Mouse (Mus musculus) intestine, embryonic 14.5 days (tissue): Measurements from ENCODE around the gene Bclaf1. TPM values are rescaled to one million over a fixed set of nuclear protein-coding genes. Genes with fewer than 3 reads are reported as not detected.

ENCODE experiments used
- ATAC-seq: fragments of 200-750 bp; cut with Nextera tagmentation; replicated peaks from 2 replicates; pipeline ENCODE4 v1.8.0; 2017; ENCODE audit warnings: low read depth, moderate number of reproducible peaks, moderate TSS enrichment, moderate library complexity; ENCODE audit not compliant: low FRiP score, low TSS enrichment
- DNase-seq: peaks from one replicate; pipeline ENCODE4 v3.0.0-alpha.2; 2018; ENCODE audit warnings: low spot score
- H3K27ac ChIP-seq: fragments of 300-500 bp; sonication (generic); 2 replicates; pipeline ENCODE4 v1.5.1; 2014; ENCODE audit warnings: low read depth, mild to moderate bottlenecking, control low read depth
- H3K27me3 ChIP-seq: fragments of 300-500 bp; sonication (generic); replicated peaks from 2 replicates; pipeline ENCODE4 v1.6.1; 2014; ENCODE audit warnings: low read length, control low read depth; ENCODE audit not compliant: control insufficient read depth, insufficient read depth
- H3K36me3 ChIP-seq: fragments of 300-500 bp; sonication (generic); 2 replicates; pipeline ENCODE4 v1.6.1; 2014; ENCODE audit warnings: low read length, control low read depth; ENCODE audit not compliant: control insufficient read depth, insufficient read depth
- H3K4me1 ChIP-seq: fragments of 300-500 bp; sonication (generic); replicated peaks from 2 replicates; pipeline ENCODE4 v1.6.1; 2014; ENCODE audit warnings: low read length, control low read depth, mixed read lengths; ENCODE audit not compliant: control insufficient read depth, insufficient read depth
- H3K4me2 ChIP-seq: fragments of 300-500 bp; sonication (generic); 2 replicates; pipeline ENCODE4 v1.6.1; 2014; ENCODE audit warnings: low read length
- H3K4me3 ChIP-seq: fragments of 300-500 bp; sonication (generic); 2 replicates; pipeline ENCODE4 v1.5.1; 2014; ENCODE audit warnings: low read depth, low read length, control low read depth, mixed read lengths
- H3K9ac ChIP-seq: fragments of 300-500 bp; sonication (generic); 2 replicates; pipeline ENCODE4 v1.6.1; 2014; ENCODE audit warnings: mild to moderate bottlenecking, low read length
- H3K9me3 ChIP-seq: fragments of 300-500 bp; sonication (generic); 2 replicates; pipeline ENCODE4 v1.6.1; 2016; ENCODE audit warnings: low read length, control low read depth; ENCODE audit not compliant: control insufficient read depth
- WGBS: fragments of 180-500 bp; shearing (Covaris S2); extraction: QIAGEN DNeasy Blood & Tissue Kit; methylation state at CpG from one replicate; pipeline ENCODE4 v1.1.7; 2014; 5-methylcytosine and 5-hydroxymethylcytosine counted together
- polyA plus RNA-seq: library from polyadenylated mRNA; unstranded; fragments of >200 nt; fragmentation: Nextera tagmentation; extraction: Ambion mirVana; gene quantifications from 2 replicates; pipeline ENCODE4 v1.2.1, GENCODE M21; 2014

Gene Bclaf1
- polyA plus RNA-seq, 1 experiment from 2014 or later: 129 TPM

DNA sequence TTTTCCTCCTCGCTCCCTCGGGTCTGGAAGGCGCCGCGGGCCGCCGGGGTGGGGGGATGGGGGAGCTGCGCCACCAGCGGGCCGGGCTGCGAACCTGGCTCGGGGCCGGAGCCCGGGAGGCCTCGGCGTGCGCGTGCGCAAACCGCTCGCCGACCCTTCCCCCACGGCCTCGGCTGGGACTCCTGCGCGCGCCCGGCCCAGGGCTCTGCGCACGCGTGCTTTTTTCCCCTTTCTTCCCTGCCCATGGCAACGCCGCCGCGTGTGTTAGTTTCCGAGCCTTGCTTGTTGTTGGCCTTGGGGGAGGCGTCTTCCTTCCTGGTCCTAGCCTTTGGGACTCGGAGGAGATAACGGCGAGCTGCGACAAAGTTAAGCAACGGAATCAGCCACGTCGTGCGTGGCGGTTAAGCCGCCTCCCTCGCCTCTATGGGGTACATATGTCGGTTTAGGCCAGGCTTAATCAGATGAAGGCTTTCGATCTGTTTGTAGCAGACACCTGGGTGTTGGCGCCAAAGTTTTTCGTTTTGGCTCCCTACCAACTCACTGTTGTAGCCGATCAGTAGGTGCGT, 550 bp downstream of the Bclaf1 start:
- peak; percentile 81 for ATAC-seq
- Histone ChIP-seq H3K36me3 (peaks cover 7% of the 10 kb centered on the region; the same call in 1 of the 2 replicates), H3K4me1 (peaks cover 14% of the 10 kb centered on the region), H3K27me3 (no peaks in the 10 kb centered on the region), H3K4me2 (peak overlapping the region; percentile 59), H3K27ac (peak overlapping the region; percentile 95), H3K9me3 (no peaks in the 10 kb centered on the region), H3K4me3 (peak overlapping the region; percentile 96), H3K9ac (peak overlapping the region; percentile 94)
- peak; percentile 92 for DNase-seq
- under 1% methylated on average over 49 of the region's 54 CpGs for WGBS

GRCm38 (mm10) chr10:20313447-20313846, 1.2 kb downstream of the Bclaf1 start:
- Histone ChIP-seq H3K36me3 (peaks cover 12% of the 10 kb centered on the region; the same call in 1 of the 2 replicates), H3K4me1 (peaks cover 14% of the 10 kb centered on the region), H3K27ac (peak overlapping the region; percentile 95; the same call in 1 of the 2 replicates), H3K9ac (peak overlapping the region; percentile 94), H3K27me3 (no peaks in the 10 kb centered on the region), H3K4me3 (peak overlapping the region; percentile 96), H3K4me2 (peak overlapping the region; percentile 59), H3K9me3 (no peaks in the 10 kb centered on the region)
- no peak for ATAC-seq
- no peak for DNase-seq
- 47% methylated on average over 13 of the region's 13 CpGs for WGBS

GRCm38 (mm10) chr10:20313941-20314340, 1.7 kb downstream of the Bclaf1 start:
- Histone ChIP-seq H3K27ac (no peak overlapping the region), H3K9me3 (no peaks in the 10 kb centered on the region), H3K9ac (no peak overlapping the region), H3K4me3 (no peak overlapping the region), H3K27me3 (no peaks in the 10 kb centered on the region), H3K4me1 (peaks cover 14% of the 10 kb centered on the region), H3K36me3 (peaks cover 17% of the 10 kb centered on the region), H3K4me2 (peak overlapping the region; percentile 59)
- WGBS: 86% methylated on average over 4 of the region's 4 CpGs
- ATAC-seq (no peak), DNase-seq (no peak)

DNA sequence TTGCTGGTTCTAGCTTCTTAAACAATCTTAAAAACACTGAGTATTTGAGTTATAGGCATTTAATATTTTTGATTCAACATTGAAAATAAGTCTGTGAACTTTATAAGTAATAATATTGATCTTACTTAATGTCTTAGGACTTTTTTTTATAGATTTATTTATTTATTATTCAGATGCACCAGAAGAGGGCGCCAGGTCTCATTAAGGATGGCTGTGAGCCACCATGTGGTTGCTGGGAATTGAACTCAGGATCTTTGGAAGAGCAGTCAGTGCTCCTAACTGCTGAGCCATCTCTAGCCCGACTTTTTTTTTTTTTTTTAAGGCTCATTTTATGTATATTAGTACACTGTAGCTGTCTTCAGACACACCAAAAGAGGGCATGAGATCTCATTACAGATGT, 2.5 kb downstream of the Bclaf1 start:
- no peak overlapping the region for H3K9ac ChIP-seq
- no peak for DNase-seq
- no peak for ATAC-seq
- peaks cover 14% of the 10 kb centered on the region for H3K4me1 ChIP-seq
- H3K27ac ChIP-seq: no peak overlapping the region
- no peak overlapping the region for H3K4me2 ChIP-seq
- H3K9me3 ChIP-seq: no peaks in the 10 kb centered on the region
- no peaks in the 10 kb centered on the region for H3K27me3 ChIP-seq
- no peak overlapping the region for H3K4me3 ChIP-seq
- WGBS: 61% methylated on average over 2 of the region's 2 CpGs
- peaks cover 24% of the 10 kb centered on the region for H3K36me3 ChIP-seq

- no peak for ATAC-seq
- DNase-seq: no peak
- no peaks in the 10 kb centered on the region for H3K9me3 ChIP-seq
- no peaks in the 10 kb centered on the region for H3K27me3 ChIP-seq
- no peak overlapping the region for H3K9ac ChIP-seq
- H3K4me2 ChIP-seq: no peak overlapping the region
- WGBS: 84% methylated on average over 5 of the region's 5 CpGs
- peaks cover 47% of the 10 kb centered on the region for H3K36me3 ChIP-seq
- no peak overlapping the region for H3K27ac ChIP-seq
- H3K4me3 ChIP-seq: no peak overlapping the region
- 0 out of 2 replicates have a peak, but pooled peaks cover 4% of the 10 kb centered on the region for H3K4me1 ChIP-seq
Observed at GRCm38 (mm10) chr10:20317466-20317865, 5.2 kb downstream of the Bclaf1 start.

DNA sequence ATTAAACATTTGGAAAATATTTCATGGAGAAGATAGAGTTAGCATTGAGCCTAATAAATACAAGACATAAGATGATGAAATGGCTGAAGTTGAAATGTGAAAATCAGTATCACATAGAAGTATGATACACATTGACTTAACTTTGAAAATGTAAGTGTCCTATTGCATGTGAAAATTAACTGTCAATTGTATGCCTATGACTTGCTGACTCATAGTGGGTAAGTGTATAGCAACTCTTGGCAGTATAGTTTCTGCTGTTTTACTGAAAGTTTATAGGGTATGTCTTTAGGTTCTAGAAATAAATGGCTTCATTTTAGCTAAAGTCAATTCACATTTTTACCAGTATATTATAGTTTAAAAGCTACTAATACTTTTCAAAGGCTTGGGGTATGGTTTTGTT, 14.0 kb downstream of the Bclaf1 start:
- H3K36me3 ChIP-seq: peaks cover 95% of the 10 kb centered on the region
- no peaks in the 10 kb centered on the region for H3K27me3 ChIP-seq
- H3K4me2 ChIP-seq: no peak overlapping the region
- H3K9me3 ChIP-seq: no peaks in the 10 kb centered on the region
- no peaks in the 10 kb centered on the region for H3K4me1 ChIP-seq
- H3K27ac ChIP-seq: no peak overlapping the region
- DNase-seq: no peak
- H3K4me3 ChIP-seq: no peak overlapping the region
- ATAC-seq: no peak
- no peak overlapping the region for H3K9ac ChIP-seq

GRCm38 (mm10) chr10:20331262-20331661, 19.0 kb downstream of the Bclaf1 start:
- H3K36me3 ChIP-seq: peaks cover 95% of the 10 kb centered on the region
- H3K27ac ChIP-seq: no peak overlapping the region
- H3K9ac ChIP-seq: no peak overlapping the region
- DNase-seq (no peak), ATAC-seq (no peak)
- H3K4me3 ChIP-seq: no peak overlapping the region
- H3K9me3 ChIP-seq: no peaks in the 10 kb centered on the region
- H3K4me1 ChIP-seq: no peaks in the 10 kb centered on the region
- H3K4me2 ChIP-seq: no peak overlapping the region
- 88% methylated on average over 2 of the region's 2 CpGs for WGBS
- H3K27me3 ChIP-seq: no peaks in the 10 kb centered on the region

- no peak overlapping the region for H3K4me2 ChIP-seq
- H3K9ac ChIP-seq: no peak overlapping the region
- WGBS: 93% methylated on average over 7 of the region's 7 CpGs
- H3K27ac ChIP-seq: no peak overlapping the region
- H3K27me3 ChIP-seq: no peaks in the 10 kb centered on the region
- H3K36me3 ChIP-seq: peaks cover 97% of the 10 kb centered on the region
- H3K4me1 ChIP-seq: no peaks in the 10 kb centered on the region
- no peak for ATAC-seq
- no peak for DNase-seq
- H3K9me3 ChIP-seq: no peaks in the 10 kb centered on the region
- H3K4me3 ChIP-seq: no peak overlapping the region
Observed at GRCm38 (mm10) chr10:20337872-20338271, 25.6 kb downstream of the Bclaf1 start.

DNA sequence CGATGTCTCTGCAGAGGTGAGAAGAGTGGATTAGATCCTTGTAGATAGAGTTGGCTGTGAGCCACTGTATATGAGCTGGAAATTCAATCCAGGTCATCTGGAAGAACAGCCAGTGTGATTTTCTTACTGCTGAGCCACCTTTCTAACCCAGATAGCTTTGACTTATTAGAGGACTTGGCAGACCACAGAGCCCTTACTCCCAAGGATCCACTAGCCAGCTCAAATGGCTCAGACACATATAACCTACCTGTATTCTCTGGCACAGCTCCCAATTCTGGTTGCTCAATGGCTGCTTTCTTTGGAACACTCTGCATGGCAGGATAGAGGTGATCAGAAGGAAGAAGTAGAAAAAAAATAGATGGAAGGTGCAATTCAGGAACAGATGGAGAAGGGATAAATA, 33.5 kb downstream of the Bclaf1 start:
- ATAC-seq (no peak), DNase-seq (no peak)
- Histone ChIP-seq H3K9ac (no peak overlapping the region), H3K4me3 (no peak overlapping the region), H3K27ac (no peak overlapping the region), H3K4me2 (no peak overlapping the region), H3K9me3 (no peaks in the 10 kb centered on the region), H3K27me3 (no peaks in the 10 kb centered on the region), H3K4me1 (peaks cover 5% of the 10 kb centered on the region), H3K36me3 (peaks cover 60% of the 10 kb centered on the region)
- WGBS: 80% methylated on average over 1 of the region's 1 CpGs
